In genomic region chr19:55940538-55941252, GRCm38 (mm10) we compare ENCODE assay signal across 8 mouse cellular contexts.
A peak's percentile ranks its signal among the peaks of the same experiment; 100 is the strongest.
DNase-seq lines count a peak whose midpoint lies in the region; ATAC-seq lines count a peak whose summit lies in the region.

No protein-coding gene starts in this region.

- 25% methylated on average over 11 of the region's 11 CpGs for WGBS in kidney, embryonic 14.5 days
- 11% methylated on average over 11 of the region's 11 CpGs for whole genome bisulfite sequencing in forebrain, embryonic 13.5 days
- WGBS in midbrain, embryonic 16.5 days: 37% methylated on average over 11 of the region's 11 CpGs

- H3K36me3 ChIP-seq in kidney, embryonic 14.5 days (ENCODE audit: control insufficient read depth, insufficient read depth, low read length): no peaks in the 10 kb centered on the region
- H3K36me3 ChIP-seq in forebrain, embryonic 13.5 days (ENCODE audit: poor library complexity, severe bottlenecking): no peaks in the 10 kb centered on the region
- H3K36me3 ChIP-seq in midbrain, embryonic 16.5 days (ENCODE audit: control insufficient read depth, insufficient read depth, low read length): no peaks in the 10 kb centered on the region

- ATAC-seq in kidney, embryonic 14.5 days (ENCODE audit: low FRiP score, low TSS enrichment): no peak
- peak; percentile 94 for ATAC-seq in forebrain, embryonic 13.5 days
- peak; percentile 73; the same call in 1 of the 2 replicates for ATAC-seq in midbrain, embryonic 16.5 days

- no peak overlapping the region for H3K27ac ChIP-seq in kidney, embryonic 14.5 days (ENCODE audit: low read depth, low read length)
- 0 out of 2 replicates have a peak overlapping the region, but pooled peaks have one; percentile 35 for H3K27ac ChIP-seq in forebrain, embryonic 13.5 days
- H3K27ac ChIP-seq in midbrain, embryonic 16.5 days (ENCODE audit: low read length): no peak overlapping the region

- no peak overlapping the region; the same call in 1 of the 2 replicates for H3K9ac ChIP-seq in kidney, embryonic 14.5 days (ENCODE audit: low read depth, low read length)
- no peak overlapping the region for H3K9ac ChIP-seq in forebrain, embryonic 13.5 days
- H3K9ac ChIP-seq in midbrain, embryonic 16.5 days (ENCODE audit: low read depth, low read length): no peak overlapping the region

- intact Hi-C loops in gastrocnemius, postnatal 14 days (cut with DNase I; ENCODE audit: low total_unique reads): no loop called here

- no peaks in the 10 kb centered on the region for H3K9me3 ChIP-seq in kidney, embryonic 14.5 days (ENCODE audit: control insufficient read depth, low read length)
- H3K9me3 ChIP-seq in forebrain, embryonic 13.5 days (replicated peaks): no peaks in the 10 kb centered on the region
- H3K9me3 ChIP-seq in midbrain, embryonic 16.5 days (replicated peaks; ENCODE audit: control insufficient read depth, low read length, poor library complexity, severe bottlenecking): no peaks in the 10 kb centered on the region

- DNase-seq in kidney, adult 18-20 months: no peak
- peak; percentile 51 to 60 for DNase-seq in layer of hippocampus, postnatal 36 days
- no peak for DNase-seq in urinary bladder, postnatal 36 days (ENCODE audit: low spot score in 2 of 2)
- no peak for DNase-seq in gastrocnemius, postnatal 14 days
- DNase-seq in gastrocnemius, adult 18-20 months (ENCODE audit: low spot score): no peak

- no peak overlapping the region for H3K4me3 ChIP-seq in kidney, embryonic 14.5 days (ENCODE audit: low read length)
- H3K4me3 ChIP-seq in forebrain, embryonic 13.5 days: no peak overlapping the region
- no peak overlapping the region for H3K4me3 ChIP-seq in midbrain, embryonic 16.5 days (ENCODE audit: low read depth, low read length)

- H3K4me2 ChIP-seq in kidney, embryonic 14.5 days (replicated peaks; ENCODE audit: low read depth, low read length): peak overlapping the region; percentile 24
- peak overlapping the region; percentile 38 for H3K4me2 ChIP-seq in forebrain, embryonic 13.5 days
- H3K4me2 ChIP-seq in midbrain, embryonic 16.5 days (ENCODE audit: low read length): no peak overlapping the region

- no peaks in the 10 kb centered on the region; the same call in 1 of the 2 replicates for H3K4me1 ChIP-seq in kidney, embryonic 14.5 days (ENCODE audit: control insufficient read depth, insufficient read depth, low read length)
- H3K4me1 ChIP-seq in forebrain, embryonic 13.5 days: peaks cover 22% of the 10 kb centered on the region
- peaks cover 7% of the 10 kb centered on the region; the same call in 1 of the 2 replicates for H3K4me1 ChIP-seq in midbrain, embryonic 16.5 days (ENCODE audit: control insufficient read depth, insufficient read depth, low read length)

- H3K27me3 ChIP-seq in kidney, embryonic 14.5 days (ENCODE audit: control insufficient read depth, insufficient read depth, low read length): no peaks in the 10 kb centered on the region
- H3K27me3 ChIP-seq in forebrain, embryonic 13.5 days: peaks cover 40% of the 10 kb centered on the region
- H3K27me3 ChIP-seq in midbrain, embryonic 16.5 days (ENCODE audit: control insufficient read depth, insufficient read depth, low read depth, low read length): no peaks in the 10 kb centered on the region

Comparison
In these comparisons a context has a peak if more than half of its experiments do, and no peak if none do; other contexts are left out.
1. DNase-seq: peak in layer of hippocampus, postnatal 36 days (2 of 2); none in kidney, adult 18-20 months (single experiment), urinary bladder, postnatal 36 days (0 of 2), gastrocnemius, postnatal 14 days (single experiment) and gastrocnemius, adult 18-20 months (single experiment).